Mouse (Mus musculus): ENCODE measurements at regions not wholly inside any gene's neighbourhood (a gene's known extent, or its start where the extent isn't known, plus 50 kb on each side); places are given as distances from the start of the nearest gene placed in this dataset.
A peak's percentile ranks its signal among the peaks of the same experiment; 100 is the strongest.

GRCm38 (mm10) chr6:117526161-117526935 lies 314.6 kb upstream of the Zfp637 start:
- DNase-seq (ENCODE audit: extremely low spot score in 1 of 2, low spot score in 2 of 2) = no peak
- intact Hi-C loops (cut with DNase I) = no loop called here

DNA sequence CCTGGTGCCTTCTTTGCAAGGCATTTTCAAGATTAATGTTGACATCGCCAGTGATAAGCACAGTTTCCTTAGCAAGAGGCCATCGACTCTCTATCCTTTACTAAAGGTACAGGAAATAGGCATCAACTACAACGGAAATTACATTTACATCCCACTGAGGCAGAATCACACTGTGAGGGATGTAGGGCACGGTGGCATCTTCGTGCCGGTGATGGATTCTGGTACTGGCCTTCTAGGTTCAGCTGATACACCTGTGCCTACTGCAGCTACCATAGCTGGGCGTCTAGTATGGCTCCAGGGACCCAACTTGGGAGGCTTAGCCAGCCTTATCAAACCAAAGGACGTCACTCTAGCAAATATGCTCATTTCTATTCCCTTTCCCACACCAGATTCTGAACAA lies 313.5 kb upstream of the Zfp637 start:
- no peak for DNase-seq (ENCODE audit: extremely low spot score in 1 of 2, low spot score in 2 of 2)
- intact Hi-C loops (cut with DNase I) = no loop called here

DNA sequence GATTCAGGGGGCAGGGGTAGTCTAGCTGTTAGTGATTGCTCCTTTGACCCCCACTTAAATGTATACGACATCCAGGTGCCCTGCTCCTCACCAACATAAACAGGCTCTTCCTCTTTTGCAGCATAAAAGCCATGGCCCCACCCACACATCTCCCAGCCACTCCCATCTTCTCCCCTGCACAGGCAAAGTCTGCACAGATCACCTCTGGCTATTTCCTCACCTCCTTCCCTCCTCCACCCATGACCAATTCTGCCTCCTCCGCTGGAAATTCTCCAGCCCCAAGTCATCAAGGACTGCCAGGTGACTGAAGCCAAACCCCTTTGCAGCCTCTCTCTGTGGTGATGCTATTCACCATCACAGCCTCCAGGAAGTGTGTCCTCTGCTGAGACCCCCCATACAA lies 306.8 kb upstream of the Zfp637 start:
- intact Hi-C loops (cut with DNase I) = no loop called here
- no peak for DNase-seq (ENCODE audit: extremely low spot score in 1 of 2, low spot score in 2 of 2)

DNA sequence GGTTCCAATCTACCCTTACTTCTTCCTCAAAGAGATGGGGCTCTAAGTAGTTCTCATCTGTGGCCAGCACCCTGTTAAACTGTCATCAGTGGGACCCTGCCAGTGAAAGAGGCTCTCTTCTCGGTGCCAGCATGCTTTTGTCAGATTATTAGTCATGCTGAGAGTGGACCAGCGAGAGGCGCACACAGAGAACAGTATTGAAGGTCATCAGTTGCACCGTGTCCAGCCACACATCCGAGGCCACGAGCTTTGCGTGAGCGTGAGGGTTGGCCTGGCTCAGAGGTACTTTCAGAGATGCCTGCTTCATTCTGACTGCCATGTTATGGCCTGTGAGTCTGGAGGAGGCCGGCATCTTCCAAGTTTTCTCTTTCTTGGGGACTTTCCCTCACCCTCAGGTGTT lies 306.0 kb upstream of the Zfp637 start:
- intact Hi-C loops (cut with DNase I) = no loop called here
- no peak for DNase-seq (ENCODE audit: extremely low spot score in 1 of 2, low spot score in 2 of 2)

GRCm38 (mm10) chr6:117536084-117536483 lies 304.9 kb upstream of the Zfp637 start:
- intact Hi-C loops (cut with DNase I) = no loop called here
- no peak for DNase-seq (ENCODE audit: extremely low spot score in 1 of 2, low spot score in 2 of 2)

DNA sequence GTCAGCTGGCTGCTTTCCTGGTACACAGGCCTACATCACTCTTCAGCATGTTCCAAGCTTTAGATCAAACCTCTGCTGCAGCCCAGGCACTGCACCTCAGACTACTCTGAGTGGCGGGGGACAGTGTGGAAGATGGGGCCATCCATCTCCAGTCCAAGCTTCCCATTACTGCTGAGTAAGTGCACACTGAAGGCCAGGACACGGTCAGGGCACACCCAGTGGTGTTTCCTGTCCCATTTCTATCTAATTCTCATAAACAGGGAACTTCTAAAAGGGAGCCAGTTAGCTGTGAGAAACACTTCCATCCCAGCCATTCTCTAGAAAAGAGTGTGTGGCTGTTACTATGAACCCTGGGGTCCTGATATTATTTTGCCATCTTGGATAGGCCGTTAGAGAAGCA lies 298.5 kb upstream of the Zfp637 start:
- intact Hi-C loops (cut with DNase I) = no loop called here
- no peak for DNase-seq (ENCODE audit: extremely low spot score in 1 of 2, low spot score in 2 of 2)

- intact Hi-C loops (cut with DNase I) = no loop called here
- no peak for DNase-seq (ENCODE audit: extremely low spot score in 1 of 2, low spot score in 2 of 2)
Observed at GRCm38 (mm10) chr6:117544276-117545196, 296.4 kb upstream of the Zfp637 start.

- no peak for DNase-seq (ENCODE audit: extremely low spot score in 1 of 2, low spot score in 2 of 2)
- intact Hi-C loops (cut with DNase I) = no loop called here
Observed at GRCm38 (mm10) chr6:117550930-117551329, 290.1 kb upstream of the Zfp637 start.

- intact Hi-C loops (cut with DNase I) = no loop called here
- DNase-seq (ENCODE audit: extremely low spot score in 1 of 2, low spot score in 2 of 2) = peak; percentile 20 to 65
Observed at GRCm38 (mm10) chr6:117552006-117552667, 288.8 kb upstream of the Zfp637 start.

DNA sequence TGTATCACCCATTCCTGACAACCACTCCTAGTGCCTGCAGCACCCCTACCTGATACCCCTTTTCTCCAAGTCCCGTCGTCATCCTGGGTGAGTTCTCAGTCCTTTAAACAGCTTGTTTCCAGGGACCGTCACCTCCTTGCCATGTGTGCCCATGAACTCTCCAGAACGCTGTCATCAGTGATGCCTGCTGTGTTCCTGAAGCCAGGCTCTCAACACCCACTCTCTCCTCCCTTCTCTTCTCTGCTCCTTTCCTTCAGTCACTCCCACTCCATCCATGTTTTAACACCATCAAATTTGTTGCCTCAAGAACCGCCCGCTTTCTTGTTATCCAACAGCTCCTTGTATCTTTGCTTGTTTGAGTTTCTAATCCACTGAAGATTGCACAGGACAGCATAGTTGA lies 277.8 kb upstream of the Zfp637 start:
- intact Hi-C loops (cut with DNase I) = no loop called here
- DNase-seq (ENCODE audit: extremely low spot score in 1 of 2, low spot score in 2 of 2) = no peak

GRCm38 (mm10) chr6:117563704-117564103 lies 277.3 kb upstream of the Zfp637 start:
- intact Hi-C loops (cut with DNase I) = no loop called here
- DNase-seq (ENCODE audit: extremely low spot score in 1 of 2, low spot score in 2 of 2) = peak; percentile 31 to 49

DNA sequence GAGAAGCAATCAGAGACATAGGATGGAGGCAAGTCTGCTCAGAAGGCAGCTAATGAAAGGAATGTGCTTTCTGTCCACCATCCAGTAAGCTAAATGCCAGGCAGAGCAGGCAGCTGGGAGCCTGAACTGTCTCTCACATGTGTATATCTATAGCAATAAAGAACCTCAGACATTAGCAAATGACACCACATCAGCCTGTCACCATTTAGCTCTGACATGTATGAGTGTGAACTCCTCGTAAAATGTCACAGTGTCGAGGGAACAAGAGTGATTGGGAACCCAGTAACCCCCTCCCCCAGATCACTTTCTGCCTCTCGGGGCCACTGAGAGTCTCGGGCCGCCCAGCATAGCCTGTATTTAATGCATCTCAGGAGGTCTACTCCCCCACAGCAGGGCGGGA lies 274.2 kb upstream of the Zfp637 start:
- DNase-seq (ENCODE audit: extremely low spot score in 1 of 2, low spot score in 2 of 2) = no peak
- intact Hi-C loops (cut with DNase I) = no loop called here

DNA sequence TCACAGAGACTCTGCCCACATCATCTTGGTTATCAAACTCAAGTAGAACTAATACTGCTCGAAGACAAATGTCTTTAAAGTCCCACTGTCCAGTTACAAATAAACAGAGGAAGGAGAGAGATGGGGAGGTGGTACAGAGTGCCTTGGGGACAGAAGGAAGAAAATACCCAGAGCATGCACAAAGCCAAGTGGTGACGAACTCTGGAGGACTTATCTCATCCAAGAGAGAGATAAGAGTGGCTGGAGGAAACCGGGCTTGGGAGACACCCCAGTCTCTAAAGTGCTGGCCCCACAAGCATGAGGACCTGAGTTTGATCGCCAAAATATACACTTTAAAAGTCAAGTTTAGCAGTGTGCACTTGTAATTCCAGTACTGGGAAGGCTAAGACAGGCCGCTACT lies 273.3 kb upstream of the Zfp637 start:
- DNase-seq (ENCODE audit: extremely low spot score in 1 of 2, low spot score in 2 of 2) = no peak
- intact Hi-C loops (cut with DNase I) = no loop called here

- intact Hi-C loops (cut with DNase I) = no loop called here
- DNase-seq (ENCODE audit: extremely low spot score in 1 of 2, low spot score in 2 of 2) = no peak
Observed at GRCm38 (mm10) chr6:117569576-117570326, 271.2 kb upstream of the Zfp637 start.

- no peak for DNase-seq (ENCODE audit: extremely low spot score in 1 of 2, low spot score in 2 of 2)
- intact Hi-C loops (cut with DNase I) = no loop called here
Observed at GRCm38 (mm10) chr6:117570346-117570745, 270.6 kb upstream of the Zfp637 start.

DNA sequence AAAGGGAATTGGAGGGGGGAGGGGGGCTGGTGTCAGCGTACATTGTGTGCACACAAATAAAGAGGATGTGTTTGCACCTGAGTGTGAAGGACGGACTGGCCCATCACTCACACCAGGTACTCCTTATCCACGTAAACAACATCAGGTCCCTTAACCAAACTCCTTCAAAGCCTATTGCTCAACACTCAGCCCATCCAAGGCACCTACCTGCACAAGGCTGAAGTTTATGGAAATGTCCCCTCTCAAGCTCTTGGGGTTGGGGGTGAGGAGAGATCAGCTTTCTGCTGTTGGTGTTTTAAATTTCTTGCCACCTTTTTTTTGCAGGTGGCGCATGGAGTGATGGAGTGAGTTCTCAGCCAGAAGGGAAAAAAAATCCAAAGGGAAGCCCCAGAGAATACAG lies 270.2 kb upstream of the Zfp637 start:
- intact Hi-C loops (cut with DNase I) = no loop called here
- no peak for DNase-seq (ENCODE audit: extremely low spot score in 1 of 2, low spot score in 2 of 2)

DNA sequence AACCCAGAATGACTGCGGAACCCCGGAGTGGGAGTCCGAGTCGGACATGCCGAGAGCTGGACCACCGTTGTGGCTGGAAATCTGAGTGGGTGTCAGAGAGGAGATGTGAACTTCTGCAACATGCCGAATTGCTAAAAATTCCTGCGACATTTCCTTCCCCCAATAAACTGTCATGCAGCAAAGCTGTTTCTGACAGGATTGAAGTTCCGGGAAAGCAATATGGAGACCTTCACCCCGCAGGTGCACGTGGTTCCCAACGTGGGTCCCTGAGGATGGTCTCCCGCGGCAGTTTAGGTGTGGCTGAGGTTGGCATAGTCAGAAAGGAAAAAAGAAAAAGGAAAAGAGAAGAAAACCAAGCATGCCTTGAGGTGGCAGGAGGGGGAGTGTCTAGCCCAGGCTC lies 269.0 kb upstream of the Zfp637 start:
- intact Hi-C loops (cut with DNase I) = no loop called here
- DNase-seq (ENCODE audit: extremely low spot score in 1 of 2, low spot score in 2 of 2) = no peak

DNA sequence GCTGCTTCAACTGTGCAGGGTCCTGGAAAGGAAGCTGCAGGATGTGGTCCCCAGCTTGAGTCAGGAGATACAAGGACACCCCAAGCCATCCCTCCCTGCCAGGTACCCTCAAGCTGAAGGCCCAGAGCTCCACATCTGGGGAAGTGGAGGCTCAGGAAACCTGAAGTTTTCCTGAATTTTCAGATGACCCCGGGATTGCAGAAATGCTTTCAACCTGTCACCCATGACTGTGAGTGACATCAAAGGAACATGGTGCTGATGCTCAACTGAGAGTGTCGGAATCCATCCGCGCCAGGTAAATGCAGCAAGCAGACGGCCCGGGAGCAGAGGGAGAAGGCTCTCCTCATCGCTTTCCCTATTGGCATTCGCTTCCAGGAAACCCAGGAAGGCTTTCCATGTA lies 267.6 kb upstream of the Zfp637 start:
- no peak for DNase-seq (ENCODE audit: extremely low spot score in 1 of 2, low spot score in 2 of 2)
- intact Hi-C loops (cut with DNase I) = no loop called here

DNA sequence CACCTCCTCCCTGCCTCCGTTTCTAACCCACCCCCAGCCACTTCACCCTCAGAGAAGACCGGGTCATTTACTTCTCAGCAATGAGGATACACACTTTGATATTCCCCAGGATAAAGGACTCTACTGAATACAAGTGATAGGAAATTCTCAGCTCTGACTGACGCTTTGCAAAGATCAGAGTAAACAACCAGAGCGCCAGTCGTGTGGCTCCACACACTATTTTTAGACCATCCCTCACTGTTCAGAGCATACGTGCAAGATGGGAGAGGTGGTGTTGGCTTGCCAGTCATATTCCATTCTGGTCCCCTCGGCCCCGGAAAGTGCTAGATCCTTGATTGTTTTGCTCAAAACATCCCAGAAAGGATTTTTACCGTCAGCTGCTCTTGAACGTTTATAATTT lies 266.8 kb upstream of the Zfp637 start:
- intact Hi-C loops (cut with DNase I) = no loop called here
- no peak for DNase-seq (ENCODE audit: extremely low spot score in 1 of 2, low spot score in 2 of 2)
